Mouse (Mus musculus) midbrain, embryonic 10.5 days (tissue): ENCODE measurements around the gene Robo1. TPM values are rescaled to one million over a fixed set of nuclear protein-coding genes. Genes with fewer than 3 reads are reported as not detected.

Source experiments
- DNase-seq: peaks from one replicate; pipeline ENCODE4 v3.0.0-alpha.2; 2017; ENCODE audit warnings: low spot score
- H3K27ac ChIP-seq: fragments of 300-500 bp; sonication (generic); replicated peaks from 2 replicates; pipeline ENCODE4 v1.5.1; 2016; ENCODE audit warnings: mild to moderate bottlenecking
- H3K27me3 ChIP-seq: fragments of 300-500 bp; sonication (generic); 2 replicates; pipeline ENCODE4 v1.6.1; 2016; ENCODE audit warnings: low read depth, mild to moderate bottlenecking; ENCODE audit not compliant: poor library complexity, severe bottlenecking
- H3K36me3 ChIP-seq: fragments of 300-500 bp; sonication (generic); 2 replicates; pipeline ENCODE4 v1.6.1; 2016; ENCODE audit warnings: mild to moderate bottlenecking, moderate library complexity
- H3K4me1 ChIP-seq: fragments of 300-500 bp; sonication (generic); 2 replicates; pipeline ENCODE4 v1.6.1; 2016
- H3K4me3 ChIP-seq: fragments of 300-500 bp; sonication (generic); 2 replicates; pipeline ENCODE4 v1.5.1; 2016; ENCODE audit warnings: mild to moderate bottlenecking, moderate library complexity
- H3K9me3 ChIP-seq: fragments of 300-500 bp; sonication (generic); replicated peaks from 2 replicates; pipeline ENCODE4 v1.6.1; 2016; ENCODE audit warnings: mild to moderate bottlenecking
- WGBS: fragments of 180-500 bp; shearing (Covaris S2); methylation state at CpG from one replicate; pipeline ENCODE4 v1.1.7; 2016; 5-methylcytosine and 5-hydroxymethylcytosine counted together
- polyA plus RNA-seq: library from polyadenylated mRNA; unstranded; fragments of >200 nt; fragmentation: Nextera tagmentation; extraction: Ambion mirVana; gene quantifications from 2 replicates; pipeline ENCODE4 v1.2.1, GENCODE M21; 2016

Robo1 gene
- polyA plus RNA-seq, 1 experiment from 2014 or later, result 28.1 TPM

- 84% methylated on average over 3 of the region's 3 CpGs for WGBS
- no peaks in the 10 kb centered on the region for H3K36me3 ChIP-seq
Observed at GRCm38 (mm10) chr16:72393512-72393911, 85.4 kb downstream of the Robo1 start.

GRCm38 (mm10) chr16:72398811-72399210 lies 90.7 kb downstream of the Robo1 start:
- no peak for DNase-seq
- H3K4me3 ChIP-seq, result no peak overlapping the region
- 37% methylated on average over 5 of the region's 5 CpGs for WGBS

More at GRCm38 (mm10) chr16:72393512-72393911, 85.4 kb downstream of the Robo1 start:
- Histone ChIP-seq H3K9me3 (no peaks in the 10 kb centered on the region), H3K4me1 (no peaks in the 10 kb centered on the region), H3K4me3 (no peak overlapping the region), H3K27ac (no peak overlapping the region), H3K27me3 (no peaks in the 10 kb centered on the region)
- no peak for DNase-seq

GRCm38 (mm10) chr16:72402381-72402780 lies 94.3 kb downstream of the Robo1 start:
- Histone ChIP-seq H3K4me1 (peaks cover 14% of the 10 kb centered on the region), H3K27me3 (no peaks in the 10 kb centered on the region), H3K4me3 (no peak overlapping the region), H3K27ac (no peak overlapping the region), H3K9me3 (no peaks in the 10 kb centered on the region), H3K36me3 (no peaks in the 10 kb centered on the region)
- WGBS, result 36% methylated on average over 9 of the region's 9 CpGs
- DNase-seq, result no peak

More at GRCm38 (mm10) chr16:72398811-72399210, 90.7 kb downstream of the Robo1 start:
- Histone ChIP-seq H3K9me3 (no peaks in the 10 kb centered on the region), H3K27ac (no peak overlapping the region), H3K4me1 (peaks cover 14% of the 10 kb centered on the region), H3K27me3 (no peaks in the 10 kb centered on the region), H3K36me3 (no peaks in the 10 kb centered on the region)

- Histone ChIP-seq H3K27me3 (no peaks in the 10 kb centered on the region), H3K27ac (no peak overlapping the region), H3K9me3 (no peaks in the 10 kb centered on the region), H3K4me3 (no peak overlapping the region), H3K36me3 (no peaks in the 10 kb centered on the region), H3K4me1 (peaks cover 14% of the 10 kb centered on the region)
- DNase-seq, result no peak
- WGBS, result 76% methylated on average over 1 of the region's 1 CpGs
Observed at GRCm38 (mm10) chr16:72409820-72410219, 101.7 kb downstream of the Robo1 start.

- H3K9me3 ChIP-seq, result no peaks in the 10 kb centered on the region
- WGBS, result 57% methylated on average over 5 of the region's 5 CpGs
- DNase-seq, result no peak
Observed at GRCm38 (mm10) chr16:72411669-72412270, 103.7 kb downstream of the Robo1 start.

GRCm38 (mm10) chr16:72412879-72413278 lies 104.8 kb downstream of the Robo1 start:
- Histone ChIP-seq H3K4me1 (peaks cover 14% of the 10 kb centered on the region), H3K27ac (no peak overlapping the region), H3K4me3 (no peak overlapping the region), H3K9me3 (no peaks in the 10 kb centered on the region), H3K36me3 (no peaks in the 10 kb centered on the region), H3K27me3 (no peaks in the 10 kb centered on the region)
- no peak for DNase-seq
- WGBS, result 84% methylated on average over 7 of the region's 7 CpGs

More at GRCm38 (mm10) chr16:72411669-72412270, 103.7 kb downstream of the Robo1 start:
- Histone ChIP-seq H3K4me3 (no peak overlapping the region), H3K36me3 (no peaks in the 10 kb centered on the region), H3K27ac (no peak overlapping the region), H3K27me3 (no peaks in the 10 kb centered on the region), H3K4me1 (peaks cover 14% of the 10 kb centered on the region)

GRCm38 (mm10) chr16:72419328-72420066 lies 111.4 kb downstream of the Robo1 start:
- WGBS, result 82% methylated on average over 5 of the region's 5 CpGs
- H3K4me1 ChIP-seq, result no peaks in the 10 kb centered on the region
- no peaks in the 10 kb centered on the region for H3K9me3 ChIP-seq

GRCm38 (mm10) chr16:72422426-72422825 lies 114.3 kb downstream of the Robo1 start:
- H3K9me3 ChIP-seq, result no peaks in the 10 kb centered on the region
- no peaks in the 10 kb centered on the region for H3K4me1 ChIP-seq
- DNase-seq, result no peak
- no peaks in the 10 kb centered on the region for H3K36me3 ChIP-seq
- no peaks in the 10 kb centered on the region for H3K27me3 ChIP-seq
- 81% methylated on average over 4 of the region's 4 CpGs for WGBS
- no peak overlapping the region for H3K4me3 ChIP-seq
- H3K27ac ChIP-seq, result no peak overlapping the region

More at GRCm38 (mm10) chr16:72419328-72420066, 111.4 kb downstream of the Robo1 start:
- Histone ChIP-seq H3K4me3 (no peak overlapping the region), H3K27me3 (no peaks in the 10 kb centered on the region), H3K36me3 (no peaks in the 10 kb centered on the region), H3K27ac (no peak overlapping the region)
- no peak for DNase-seq

GRCm38 (mm10) chr16:72434396-72434795 lies 126.3 kb downstream of the Robo1 start:
- DNase-seq, result no peak
- no peak overlapping the region for H3K4me3 ChIP-seq
- no peak overlapping the region for H3K27ac ChIP-seq
- no peaks in the 10 kb centered on the region for H3K4me1 ChIP-seq
- H3K27me3 ChIP-seq, result no peaks in the 10 kb centered on the region
- no peaks in the 10 kb centered on the region for H3K9me3 ChIP-seq
- H3K36me3 ChIP-seq, result no peaks in the 10 kb centered on the region

- DNase-seq, result no peak
- Histone ChIP-seq H3K27me3 (no peaks in the 10 kb centered on the region), H3K4me3 (peak overlapping the region; percentile 27; the same call in 1 of the 2 replicates), H3K36me3 (no peaks in the 10 kb centered on the region), H3K9me3 (0 out of 2 replicates have a peak, but pooled peaks cover 3% of the 10 kb centered on the region), H3K4me1 (peaks cover 14% of the 10 kb centered on the region), H3K27ac (peak overlapping the region; percentile 65)
- 47% methylated on average over 18 of the region's 18 CpGs for WGBS
Observed at GRCm38 (mm10) chr16:72444428-72445135, 136.5 kb downstream of the Robo1 start.

GRCm38 (mm10) chr16:72458155-72458554 lies 150.0 kb downstream of the Robo1 start:
- Histone ChIP-seq H3K27ac (peak overlapping the region; percentile 9; the same call in 1 of the 2 replicates), H3K27me3 (no peaks in the 10 kb centered on the region), H3K36me3 (no peaks in the 10 kb centered on the region), H3K4me3 (no peak overlapping the region), H3K4me1 (no peaks in the 10 kb centered on the region), H3K9me3 (no peaks in the 10 kb centered on the region)
- 55% methylated on average over 10 of the region's 10 CpGs for WGBS
- DNase-seq, result no peak

GRCm38 (mm10) chr16:72458576-72458975 lies 150.5 kb downstream of the Robo1 start:
- Histone ChIP-seq H3K36me3 (no peaks in the 10 kb centered on the region), H3K4me3 (no peak overlapping the region), H3K27ac (no peak overlapping the region), H3K9me3 (no peaks in the 10 kb centered on the region), H3K27me3 (no peaks in the 10 kb centered on the region), H3K4me1 (no peaks in the 10 kb centered on the region)
- DNase-seq, result no peak
- 60% methylated on average over 10 of the region's 10 CpGs for WGBS

- peaks cover 8% of the 10 kb centered on the region for H3K4me1 ChIP-seq
- 69% methylated on average over 3 of the region's 3 CpGs for WGBS
- no peaks in the 10 kb centered on the region for H3K27me3 ChIP-seq
- no peaks in the 10 kb centered on the region for H3K36me3 ChIP-seq
- H3K27ac ChIP-seq, result no peak overlapping the region
- H3K4me3 ChIP-seq, result no peak overlapping the region
- no peak for DNase-seq
- H3K9me3 ChIP-seq, result no peaks in the 10 kb centered on the region
Observed at GRCm38 (mm10) chr16:72465696-72466095, 157.6 kb downstream of the Robo1 start.
